Mouse (Mus musculus): ENCODE results near the gene Zranb1. TPM values are rescaled to one million over a fixed set of nuclear protein-coding genes. Genes with fewer than 3 reads are reported as not detected.

The Zranb1 gene
- 59.0 TPM for polyA plus RNA-seq (2017; shearing (Covaris generic))

GRCm38 (mm10) chr7:132930850-132931559, at the start of gene Zranb1:
Gene Zranb1 (plus strand): TSS chr7:132931142.

Other genes with a start within 250 kb of the Zranb1 start
- 113 TPM for gene Fam53b, start 117.3 kb upstream of the Zranb1 start, polyA plus RNA-seq (2017; shearing (Covaris generic))
- gene Eef1akmt2, start 78.5 kb upstream of the Zranb1 start, polyA plus RNA-seq (2017; shearing (Covaris generic)) = 25.5 TPM
- gene Abraxas2, start 71.9 kb upstream of the Zranb1 start, polyA plus RNA-seq (2017; shearing (Covaris generic)) = 42.2 TPM
- gene Fgfr2, start 192.2 kb downstream of the Zranb1 start, polyA plus RNA-seq (2017; shearing (Covaris generic)) = not detected
- gene Ctbp2, start 193.2 kb downstream of the Zranb1 start, polyA plus RNA-seq (2017; shearing (Covaris generic)) = 2.8 TPM

Data from naive thymus-derived CD4-positive, alpha-beta T cell, adult 5 months (primary cell).